Mouse (Mus musculus): ENCODE data around the gene Slc13a4. TPM values are rescaled to one million over a fixed set of nuclear protein-coding genes. Genes with fewer than 3 reads are reported as not detected.

The Slc13a4 gene
- polyA plus RNA-seq, 1 experiment from 2014 or later, result 0.19 TPM

DNA sequence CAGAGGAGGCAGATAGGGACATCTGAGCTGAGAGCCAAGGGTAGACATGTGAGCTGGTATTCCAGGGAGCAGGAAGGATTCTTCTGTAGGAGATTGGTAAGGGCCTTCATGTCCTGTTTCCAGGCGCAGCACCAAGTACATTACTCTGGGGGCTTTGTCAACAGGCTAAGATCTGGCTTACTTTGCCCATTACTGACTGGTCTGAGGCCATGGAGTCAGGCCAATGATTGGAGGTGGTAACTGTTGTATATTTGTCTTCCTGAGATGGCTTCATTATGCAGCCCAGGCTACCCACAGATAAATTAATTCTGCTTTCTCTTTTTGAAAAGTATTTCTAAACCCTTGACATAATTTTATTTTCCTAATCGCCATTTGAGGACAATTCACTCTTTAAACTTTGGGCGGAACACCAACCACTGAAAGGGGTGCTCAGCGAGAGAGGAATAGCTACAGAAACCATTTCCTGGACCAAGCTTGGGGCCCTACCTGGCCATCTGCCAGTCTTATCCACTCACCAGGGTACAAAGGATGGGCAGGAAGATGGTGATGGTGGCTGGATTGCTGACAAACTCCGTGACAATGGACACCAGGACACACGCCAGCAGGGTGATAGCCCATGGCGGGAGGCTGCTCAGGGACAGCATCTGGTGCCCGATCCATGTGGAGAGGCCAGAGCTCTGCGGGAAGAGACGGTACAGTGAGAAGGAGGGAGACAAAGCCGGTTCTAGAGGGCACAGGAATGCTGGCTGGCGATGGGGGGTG lies 36.7 kb downstream of the Slc13a4 start:
- 91% methylated on average over 12 of the region's 12 CpGs for WGBS
- ATAC-seq (ENCODE audit: low FRiP score) (no peak), DNase-seq (ENCODE audit: low spot score, missing footprints) (no peak)

DNA sequence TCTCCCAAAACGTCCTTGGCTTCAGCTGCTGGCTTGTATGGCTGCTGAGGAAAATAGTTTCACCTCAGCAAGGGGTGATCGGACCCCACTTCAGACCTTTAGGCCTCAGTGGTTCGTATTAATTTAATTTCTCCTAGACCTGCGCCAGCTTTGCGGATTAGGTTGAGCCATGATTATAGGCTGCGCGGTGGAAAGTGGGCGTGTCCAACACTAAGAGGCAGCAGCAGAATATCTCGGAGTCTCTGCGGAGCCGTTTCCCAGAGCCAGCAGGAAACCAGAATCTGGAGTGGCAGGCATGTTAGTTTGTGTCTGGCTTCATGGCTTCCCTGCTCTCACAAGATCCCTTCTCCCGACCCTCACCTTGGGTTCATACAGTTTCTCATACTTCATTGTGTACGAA lies 38.3 kb downstream of the Slc13a4 start:
- H3K36me3 ChIP-seq (ENCODE audit: control insufficient read depth, insufficient read depth, low read length), result no peaks in the 10 kb centered on the region
- ATAC-seq (ENCODE audit: low FRiP score), result no peak
- H3K4me3 ChIP-seq (ENCODE audit: low read depth, low read length), result no peak overlapping the region
- no peaks in the 10 kb centered on the region for H3K27me3 ChIP-seq (ENCODE audit: control insufficient read depth, insufficient read depth, low read length)
- no peaks in the 10 kb centered on the region for H3K4me1 ChIP-seq (ENCODE audit: control insufficient read depth, insufficient read depth, low read length)
- H3K4me2 ChIP-seq, result no peak overlapping the region
- no peaks in the 10 kb centered on the region for H3K9me3 ChIP-seq (ENCODE audit: control insufficient read depth, low read length)
- WGBS, result 83% methylated on average over 13 of the region's 13 CpGs
- DNase-seq (ENCODE audit: low spot score, missing footprints), result no peak
- no peak overlapping the region for H3K27ac ChIP-seq (ENCODE audit: low read depth, low read length)
- no peak overlapping the region for H3K9ac ChIP-seq (ENCODE audit: low read length)

More for the DNA sequence above, 36.7 kb downstream of the Slc13a4 start:
- Histone ChIP-seq H3K27me3 (ENCODE audit: control insufficient read depth, insufficient read depth, low read length) (no peaks in the 10 kb centered on the region), H3K4me1 (ENCODE audit: control insufficient read depth, insufficient read depth, low read length) (no peaks in the 10 kb centered on the region), H3K27ac (ENCODE audit: low read depth, low read length) (no peak overlapping the region), H3K9me3 (ENCODE audit: control insufficient read depth, low read length) (no peaks in the 10 kb centered on the region), H3K4me2 (no peak overlapping the region), H3K4me3 (ENCODE audit: low read depth, low read length) (no peak overlapping the region), H3K9ac (ENCODE audit: low read length) (no peak overlapping the region), H3K36me3 (ENCODE audit: control insufficient read depth, insufficient read depth, low read length) (no peaks in the 10 kb centered on the region)

DNA sequence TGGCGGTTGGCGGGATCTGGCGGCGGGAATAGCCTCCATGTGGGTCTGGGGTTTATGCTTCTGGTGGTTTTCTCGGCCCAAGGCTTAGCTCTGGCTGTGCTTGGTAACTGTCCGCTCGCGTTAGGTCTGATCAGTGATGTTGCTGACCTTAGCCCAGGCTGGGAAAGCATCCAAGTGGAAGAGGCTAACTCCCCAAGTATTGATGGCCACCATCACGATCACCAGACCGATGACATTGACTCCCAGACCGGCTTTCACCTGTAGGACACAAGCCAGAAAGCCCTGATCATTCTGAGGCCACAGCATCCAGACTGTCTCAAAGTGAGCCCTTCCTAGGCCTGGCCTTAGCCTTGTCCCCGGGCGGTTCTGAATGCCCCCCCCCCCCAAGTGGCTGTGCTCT lies 39.2 kb downstream of the Slc13a4 start:
- H3K36me3 ChIP-seq (ENCODE audit: control insufficient read depth, insufficient read depth, low read length), result no peaks in the 10 kb centered on the region
- WGBS, result 95% methylated on average over 13 of the region's 13 CpGs
- no peak overlapping the region for H3K9ac ChIP-seq (ENCODE audit: low read length)
- ATAC-seq (ENCODE audit: low FRiP score) (no peak), DNase-seq (ENCODE audit: low spot score, missing footprints) (no peak)
- no peaks in the 10 kb centered on the region for H3K9me3 ChIP-seq (ENCODE audit: control insufficient read depth, low read length)
- no peak overlapping the region for H3K4me2 ChIP-seq
- no peaks in the 10 kb centered on the region for H3K27me3 ChIP-seq (ENCODE audit: control insufficient read depth, insufficient read depth, low read length)
- H3K4me3 ChIP-seq (ENCODE audit: low read depth, low read length), result no peak overlapping the region
- no peak overlapping the region for H3K27ac ChIP-seq (ENCODE audit: low read depth, low read length)
- no peaks in the 10 kb centered on the region for H3K4me1 ChIP-seq (ENCODE audit: control insufficient read depth, insufficient read depth, low read length)

DNA sequence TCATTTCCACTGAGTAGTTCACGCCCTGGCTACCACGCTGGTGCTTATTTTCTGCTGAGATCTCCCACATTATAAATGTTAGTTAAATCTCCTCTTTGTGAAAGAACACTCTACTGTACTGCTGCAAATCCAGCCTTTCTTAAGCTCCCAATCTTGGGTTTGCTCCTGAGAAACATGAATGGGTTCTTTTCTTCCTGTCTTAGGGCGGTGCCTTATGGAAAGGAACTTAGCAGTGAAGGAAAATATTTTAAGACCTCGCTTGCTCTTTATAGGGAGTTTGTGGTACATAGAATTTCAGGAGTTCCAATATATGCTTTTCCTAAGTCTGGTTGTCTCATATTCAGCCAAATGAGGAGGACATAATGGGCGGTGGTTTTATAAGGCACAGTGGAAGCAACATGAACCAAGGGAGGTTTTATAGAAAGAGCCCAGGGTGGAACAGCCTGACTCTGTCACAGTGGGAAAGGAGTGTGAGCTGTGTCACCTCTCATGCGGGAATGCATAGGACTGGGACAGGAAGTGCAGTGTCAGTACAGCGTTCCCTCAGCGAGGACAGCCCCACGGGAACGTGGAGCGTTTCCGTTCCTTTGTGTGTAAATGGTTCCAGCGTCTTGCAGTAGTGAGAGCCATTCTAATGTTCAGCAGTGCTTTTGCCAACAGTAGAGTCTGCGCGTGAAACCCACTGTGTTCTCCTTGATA lies 42.2 kb downstream of the Slc13a4 start:
- H3K4me1 ChIP-seq (ENCODE audit: control insufficient read depth, insufficient read depth, low read length), result no peaks in the 10 kb centered on the region
- H3K9ac ChIP-seq (ENCODE audit: low read length), result no peak overlapping the region
- no peak overlapping the region for H3K27ac ChIP-seq (ENCODE audit: low read depth, low read length)
- no peaks in the 10 kb centered on the region for H3K27me3 ChIP-seq (ENCODE audit: control insufficient read depth, insufficient read depth, low read length)
- no peaks in the 10 kb centered on the region for H3K9me3 ChIP-seq (ENCODE audit: control insufficient read depth, low read length)
- WGBS, result 93% methylated on average over 15 of the region's 15 CpGs
- ATAC-seq (ENCODE audit: low FRiP score) (no peak), DNase-seq (ENCODE audit: low spot score, missing footprints) (no peak)
- no peak overlapping the region for H3K4me3 ChIP-seq (ENCODE audit: low read depth, low read length)
- no peak overlapping the region for H3K4me2 ChIP-seq
- 0 out of 2 replicates have a peak, but pooled peaks cover 2% of the 10 kb centered on the region for H3K36me3 ChIP-seq (ENCODE audit: control insufficient read depth, insufficient read depth, low read length)

DNA sequence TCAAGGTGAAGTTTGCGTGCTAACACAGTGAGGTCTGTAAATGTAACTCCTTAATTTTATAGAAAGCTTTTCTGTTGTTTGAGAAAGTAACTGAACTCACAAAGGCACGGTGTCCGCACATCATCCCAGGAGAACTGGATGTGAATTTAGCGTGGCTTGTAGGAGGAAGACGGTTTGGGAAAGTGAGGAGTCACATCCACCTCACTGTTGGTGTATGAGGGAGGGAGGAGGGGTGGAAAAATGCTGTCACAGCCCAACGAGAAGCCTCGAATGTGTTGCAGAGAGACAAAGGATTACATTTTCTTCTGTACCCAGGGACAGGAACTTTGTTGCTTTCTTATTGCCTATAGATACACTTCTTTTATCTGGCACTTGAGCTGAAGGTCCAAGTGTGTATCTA lies 47.4 kb downstream of the Slc13a4 start:
- Histone ChIP-seq H3K36me3 (ENCODE audit: control insufficient read depth, insufficient read depth, low read length) (0 out of 2 replicates have a peak, but pooled peaks cover 2% of the 10 kb centered on the region), H3K9ac (ENCODE audit: low read length) (no peak overlapping the region)
- no peak for DNase-seq (ENCODE audit: low spot score, missing footprints)

DNA sequence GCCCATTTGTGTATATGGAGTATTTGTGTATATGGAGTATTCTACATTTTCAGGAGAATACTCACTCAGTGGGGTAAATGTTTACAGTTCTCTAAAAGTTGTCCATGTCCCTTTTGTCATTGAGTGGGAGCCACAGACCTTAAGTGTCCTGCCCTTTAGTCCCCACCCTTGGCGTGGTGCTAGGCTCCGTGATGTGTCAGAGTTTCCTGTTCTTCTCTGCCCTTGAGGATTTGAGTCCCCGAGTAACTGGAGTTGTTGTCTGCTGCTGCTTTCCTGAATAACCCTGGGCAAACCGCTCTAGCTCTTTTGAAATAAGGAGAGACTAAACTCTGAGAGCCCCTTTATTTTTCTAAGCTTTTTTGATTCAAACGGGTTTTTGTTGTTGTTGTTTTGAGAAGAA lies 48.4 kb downstream of the Slc13a4 start:
- ATAC-seq (ENCODE audit: low FRiP score), result no peak

More for the DNA sequence above, 47.4 kb downstream of the Slc13a4 start:
- Histone ChIP-seq H3K4me3 (ENCODE audit: low read depth, low read length) (no peak overlapping the region), H3K27ac (ENCODE audit: low read depth, low read length) (no peak overlapping the region), H3K27me3 (ENCODE audit: control insufficient read depth, insufficient read depth, low read length) (no peaks in the 10 kb centered on the region), H3K4me1 (ENCODE audit: control insufficient read depth, insufficient read depth, low read length) (no peaks in the 10 kb centered on the region; the same call in 1 of the 2 replicates), H3K9me3 (ENCODE audit: control insufficient read depth, low read length) (no peaks in the 10 kb centered on the region), H3K4me2 (no peak overlapping the region)
- ATAC-seq (ENCODE audit: low FRiP score), result no peak
- 88% methylated on average over 7 of the region's 7 CpGs for WGBS

DNA sequence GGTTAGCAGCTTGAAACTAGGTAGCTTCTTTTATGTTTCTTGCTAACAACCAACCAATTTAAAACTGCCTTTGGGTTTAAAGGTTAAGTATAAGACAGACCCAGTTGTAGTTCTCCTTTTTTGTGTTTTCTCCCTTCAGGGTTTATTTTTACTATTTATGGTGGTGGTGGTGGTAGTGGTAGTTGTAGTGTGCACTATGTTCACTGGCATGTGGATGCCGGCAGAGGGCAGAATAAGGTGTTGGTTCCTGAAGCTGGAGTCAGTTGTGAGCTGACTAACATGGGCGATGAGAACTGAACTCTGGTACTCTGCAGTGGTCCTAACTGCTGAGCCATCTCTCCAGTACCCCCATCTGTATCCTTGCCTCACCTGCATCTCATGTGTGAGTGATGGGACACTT lies 49.0 kb downstream of the Slc13a4 start:
- no peak overlapping the region for H3K4me3 ChIP-seq (ENCODE audit: low read depth, low read length)
- ATAC-seq (ENCODE audit: low FRiP score) (no peak), DNase-seq (ENCODE audit: low spot score, missing footprints) (no peak)
- H3K9ac ChIP-seq (ENCODE audit: low read length), result no peak overlapping the region
- no peak overlapping the region for H3K27ac ChIP-seq (ENCODE audit: low read depth, low read length)
- no peaks in the 10 kb centered on the region for H3K9me3 ChIP-seq (ENCODE audit: control insufficient read depth, low read length)
- H3K27me3 ChIP-seq (ENCODE audit: control insufficient read depth, insufficient read depth, low read length), result no peaks in the 10 kb centered on the region
- H3K4me2 ChIP-seq, result no peak overlapping the region
- H3K36me3 ChIP-seq (ENCODE audit: control insufficient read depth, insufficient read depth, low read length), result 0 out of 2 replicates have a peak, but pooled peaks cover 2% of the 10 kb centered on the region
- peaks cover 14% of the 10 kb centered on the region for H3K4me1 ChIP-seq (ENCODE audit: control insufficient read depth, insufficient read depth, low read length)
- 98% methylated on average over 2 of the region's 2 CpGs for WGBS

More for the DNA sequence above, 48.4 kb downstream of the Slc13a4 start:
- Histone ChIP-seq H3K27ac (ENCODE audit: low read depth, low read length) (no peak overlapping the region), H3K9me3 (ENCODE audit: control insufficient read depth, low read length) (no peaks in the 10 kb centered on the region), H3K36me3 (ENCODE audit: control insufficient read depth, insufficient read depth, low read length) (0 out of 2 replicates have a peak, but pooled peaks cover 2% of the 10 kb centered on the region), H3K27me3 (ENCODE audit: control insufficient read depth, insufficient read depth, low read length) (no peaks in the 10 kb centered on the region), H3K9ac (ENCODE audit: low read length) (no peak overlapping the region), H3K4me1 (ENCODE audit: control insufficient read depth, insufficient read depth, low read length) (peaks cover 8% of the 10 kb centered on the region), H3K4me3 (ENCODE audit: low read depth, low read length) (no peak overlapping the region), H3K4me2 (no peak overlapping the region)
- no peak for DNase-seq (ENCODE audit: low spot score, missing footprints)
- WGBS, result 83% methylated on average over 5 of the region's 5 CpGs

DNA sequence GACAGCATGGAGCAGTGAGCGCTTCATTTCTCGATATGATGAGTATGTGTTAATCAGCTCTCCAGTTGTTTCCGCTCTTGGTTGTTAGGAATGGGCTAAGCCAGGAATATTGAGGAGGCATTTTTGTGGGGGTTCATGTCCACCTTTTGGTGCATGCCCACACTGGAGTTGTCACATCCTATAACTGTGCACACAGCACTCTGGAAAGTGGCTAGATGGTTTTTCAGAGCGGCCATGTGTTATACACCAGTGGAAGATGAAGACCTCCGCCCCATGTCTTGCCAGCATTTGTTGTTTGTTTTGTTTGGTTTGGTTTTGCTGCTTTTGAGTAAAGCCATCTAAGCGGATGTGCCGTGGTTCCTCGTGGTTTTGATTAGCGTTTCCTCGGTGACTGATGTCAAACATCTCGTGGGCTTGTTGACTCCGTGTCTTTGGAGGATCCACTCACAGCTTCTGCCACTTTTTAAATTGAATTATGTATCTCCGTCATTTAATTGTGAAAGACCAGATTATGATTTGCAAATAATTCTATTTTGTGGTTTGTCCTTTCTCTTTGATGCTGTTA lies 50.2 kb downstream of the Slc13a4 start:
- H3K4me3 ChIP-seq (ENCODE audit: low read depth, low read length), result no peak overlapping the region
- 0 out of 2 replicates have a peak, but pooled peaks cover 2% of the 10 kb centered on the region for H3K36me3 ChIP-seq (ENCODE audit: control insufficient read depth, insufficient read depth, low read length)
- no peaks in the 10 kb centered on the region for H3K9me3 ChIP-seq (ENCODE audit: control insufficient read depth, low read length)
- peaks cover 22% of the 10 kb centered on the region for H3K4me1 ChIP-seq (ENCODE audit: control insufficient read depth, insufficient read depth, low read length)
- H3K9ac ChIP-seq (ENCODE audit: low read length), result no peak overlapping the region
- 87% methylated on average over 13 of the region's 13 CpGs for WGBS
- no peak overlapping the region for H3K4me2 ChIP-seq
- no peak for DNase-seq (ENCODE audit: low spot score, missing footprints)
- ATAC-seq (ENCODE audit: low FRiP score), result no peak
- no peak overlapping the region for H3K27ac ChIP-seq (ENCODE audit: low read depth, low read length)
- H3K27me3 ChIP-seq (ENCODE audit: control insufficient read depth, insufficient read depth, low read length), result no peaks in the 10 kb centered on the region

DNA sequence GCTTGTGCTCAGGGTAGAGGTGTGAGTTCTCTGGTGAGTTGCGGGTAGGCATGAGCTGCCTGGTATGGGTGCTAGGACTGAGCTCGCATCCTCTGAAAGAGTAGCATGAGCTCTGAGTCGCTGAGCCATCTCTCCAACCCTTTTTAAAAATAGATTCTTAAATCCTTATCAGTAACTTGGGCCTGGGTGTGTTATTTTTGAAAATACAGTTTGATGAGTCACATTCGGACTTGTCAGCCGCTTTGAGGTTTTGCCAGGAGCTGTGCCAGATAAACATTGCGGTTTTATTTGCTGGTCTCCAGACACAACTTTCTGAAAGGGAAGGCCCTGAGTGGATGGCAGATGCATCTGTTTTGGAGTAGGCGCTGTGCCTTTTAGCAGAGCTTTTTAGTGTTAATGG lies 51.2 kb downstream of the Slc13a4 start:
- Histone ChIP-seq H3K27ac (ENCODE audit: low read depth, low read length) (no peak overlapping the region), H3K4me1 (ENCODE audit: control insufficient read depth, insufficient read depth, low read length) (peaks cover 22% of the 10 kb centered on the region), H3K9me3 (ENCODE audit: control insufficient read depth, low read length) (no peaks in the 10 kb centered on the region), H3K27me3 (ENCODE audit: control insufficient read depth, insufficient read depth, low read length) (no peaks in the 10 kb centered on the region), H3K36me3 (ENCODE audit: control insufficient read depth, insufficient read depth, low read length) (0 out of 2 replicates have a peak, but pooled peaks cover 2% of the 10 kb centered on the region), H3K4me3 (ENCODE audit: low read depth, low read length) (no peak overlapping the region), H3K4me2 (no peak overlapping the region), H3K9ac (ENCODE audit: low read length) (no peak overlapping the region)
- 92% methylated on average over 7 of the region's 7 CpGs for WGBS
- DNase-seq (ENCODE audit: low spot score, missing footprints), result no peak
- ATAC-seq (ENCODE audit: low FRiP score), result no peak

Data from midbrain, embryonic 11.5 days (tissue).